30 mouse cellular contexts compared by ENCODE assay signal in the genomic region with DNA sequence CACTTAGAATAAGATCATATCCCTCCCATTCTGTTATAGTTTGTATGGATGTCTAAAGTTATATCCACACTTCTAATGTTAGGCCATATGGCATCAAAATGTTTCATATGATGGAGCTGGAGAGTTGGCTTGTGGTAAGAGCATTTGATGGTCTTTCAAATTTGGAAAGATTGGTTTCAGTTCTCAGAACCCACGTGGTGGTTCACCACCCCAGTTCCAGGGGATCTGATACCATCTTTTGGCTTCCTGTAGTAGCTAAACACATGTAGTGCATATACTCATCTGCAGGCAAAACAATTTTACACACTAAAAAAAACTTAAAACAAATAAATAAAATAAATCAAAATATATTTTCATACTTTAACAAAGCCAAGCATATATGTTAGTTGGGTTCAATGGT. TPM values are rescaled to one million over a fixed set of nuclear protein-coding genes. Genes with fewer than 3 reads are reported as not detected.
DNase-seq lines count a peak whose midpoint lies in the region; ATAC-seq lines count a peak whose summit lies in the region.
"Had no signal": no experiment of that assay in that cellular context is flagged by ENCODE, and none has a peak within 500 bp of the region (broad histone marks: within the 10 kb centered on the region; RNA-seq: fewer than 3 reads in every experiment).

No protein-coding gene starts in this region.

- no peak overlapping the region for H3K4me2 ChIP-seq in heart, embryonic 11.5 days
- H3K4me2 ChIP-seq: embryonic facial prominence, embryonic 13.5 days; forebrain, embryonic 12.5 days; heart, embryonic 13.5 days; hindbrain, embryonic 12.5 days; hindbrain, embryonic 15.5 days had no signal

- H3K4me3 ChIP-seq in heart, embryonic 11.5 days (ENCODE audit: low read depth, low read length): no peak overlapping the region
- H3K4me3 ChIP-seq: embryonic facial prominence, embryonic 10.5 days; embryonic facial prominence, embryonic 13.5 days; erythroblast, embryonic 14.5 days; forebrain, embryonic 12.5 days; gastrocnemius, adult 2 months; heart, embryonic 13.5 days; hindbrain, embryonic 12.5 days; hindbrain, embryonic 15.5 days had no signal

- H3K36me3 ChIP-seq in heart, embryonic 11.5 days (ENCODE audit: control insufficient read depth, insufficient read depth, low read length): no peaks in the 10 kb centered on the region
- H3K36me3 ChIP-seq: embryonic facial prominence, embryonic 10.5 days; embryonic facial prominence, embryonic 13.5 days; forebrain, embryonic 12.5 days; G1E; heart, embryonic 13.5 days; hindbrain, embryonic 12.5 days; hindbrain, embryonic 15.5 days had no signal

- no peak overlapping the region for H3K9ac ChIP-seq in heart, embryonic 11.5 days (ENCODE audit: low read depth, low read length)
- H3K9ac ChIP-seq: embryonic facial prominence, embryonic 13.5 days; forebrain, embryonic 12.5 days; heart, embryonic 13.5 days; hindbrain, embryonic 12.5 days; hindbrain, embryonic 15.5 days had no signal

- H3K9me3 ChIP-seq in heart, embryonic 11.5 days (replicated peaks; ENCODE audit: control insufficient read depth, low read length): no peaks in the 10 kb centered on the region
- H3K9me3 ChIP-seq: embryonic facial prominence, embryonic 10.5 days; embryonic facial prominence, embryonic 13.5 days; forebrain, embryonic 12.5 days; G1E; heart, embryonic 13.5 days; hindbrain, embryonic 12.5 days; hindbrain, embryonic 15.5 days had no signal

- DNase-seq in CD4-positive helper T cell, adult 2 months (ENCODE audit: low read depth, low spot score): peak; percentile 69
- DNase-seq in embryo, embryonic 10 days (ENCODE audit: low spot score): no peak
- no peak for DNase-seq in lung, postnatal 10 days
- DNase-seq: adrenal gland, adult 8-10 months; adrenal gland, postnatal 25 days; cerebellum, adult 11-12 months; cerebellum, adult 8-10 months; cerebellum, postnatal 10 days; cerebellum, postnatal 36 days; gastrocnemius, adult 2 months; gastrocnemius, postnatal 14 days; heart, adult 11 months; heart, postnatal 14 days; kidney, adult 18-20 months; kidney, adult 9 months had no signal

- H3K27ac ChIP-seq in heart, embryonic 11.5 days (ENCODE audit: low read depth, low read length): no peak overlapping the region
- H3K27ac ChIP-seq: embryonic facial prominence, embryonic 10.5 days; embryonic facial prominence, embryonic 13.5 days; forebrain, embryonic 12.5 days; gastrocnemius, adult 2 months; heart, embryonic 13.5 days; hindbrain, embryonic 12.5 days; hindbrain, embryonic 15.5 days had no signal

- 66% methylated on average over 1 of the region's 1 CpGs for WGBS in heart, embryonic 11.5 days (ENCODE audit: insufficient replicate concordance)

- H3K27me3 ChIP-seq in heart, embryonic 11.5 days (ENCODE audit: control insufficient read depth, insufficient read depth, low read length): no peaks in the 10 kb centered on the region
- H3K27me3 ChIP-seq: embryonic facial prominence, embryonic 13.5 days; forebrain, embryonic 12.5 days; heart, embryonic 13.5 days; hindbrain, embryonic 12.5 days; hindbrain, embryonic 15.5 days; Patski had no signal

- no peaks in the 10 kb centered on the region for H3K4me1 ChIP-seq in heart, embryonic 11.5 days (ENCODE audit: control insufficient read depth, insufficient read depth, low read length)
- H3K4me1 ChIP-seq: embryonic facial prominence, embryonic 10.5 days; embryonic facial prominence, embryonic 13.5 days; forebrain, embryonic 12.5 days; heart, embryonic 13.5 days; hindbrain, embryonic 12.5 days; hindbrain, embryonic 15.5 days had no signal

- ATAC-seq in CD4-positive, CD25-positive, alpha-beta regulatory T cell, adult 4 months: peak; percentile 47
- ATAC-seq in common myeloid progenitor, adult 5-6 weeks (replicated peaks; ENCODE audit: low read depth, poor library complexity, severe bottlenecking): 0 out of 2 replicates have a peak, but pooled peaks have one; percentile 22
- peak; percentile 39; the same call in 1 of the 2 replicates for ATAC-seq in megakaryocyte progenitor cell, adult 5-6 weeks (replicated peaks; ENCODE audit: poor library complexity)
- no peak for ATAC-seq in heart, embryonic 11.5 days (replicated peaks; ENCODE audit: insufficient number of reproducible peaks, low FRiP score, low TSS enrichment)
- ATAC-seq: forebrain, embryonic 16.5 days; intestine, embryonic 16.5 days; Patski had no signal

RNA-seq across cellular contexts. Expression of a gene that starts 21.3 kb away (rescaled TPM):
- under 1 TPM; 0.13 to 0.38 TPM for polyA plus RNA-seq in CD4-positive, CD25-positive, alpha-beta regulatory T cell, adult 4 months (2017; shearing (Covaris generic))
- total RNA-seq in common myeloid progenitor, adult 5-6 weeks (2017): 0.53 TPM in 1 of 2 replicates, not detected in the other
- total RNA-seq in megakaryocyte progenitor cell, adult 5-6 weeks (2015): 0.32 TPM in 1 of 2 replicates, not detected in the other
- not detected in 2 replicates for total RNA-seq in megakaryocyte progenitor cell, adult 5-6 weeks (2017)
- 0.07 and 0.31 TPM in 2 replicates for polyA plus RNA-seq in heart, embryonic 11.5 days (2014; fragmentation: Nextera tagmentation; extraction: Ambion mirVana)
- total RNA-seq: adrenal gland, postnatal 25 days had no signal
- polyA plus RNA-seq: erythroblast, embryonic 14.5 days; G1E had no signal

RNA-seq across cellular contexts. Expression of a gene that starts 58.1 kb away (rescaled TPM):
- polyA plus RNA-seq in CD4-positive, CD25-positive, alpha-beta regulatory T cell, adult 4 months (2017; shearing (Covaris generic)): 1 to 10 TPM; 1.5 to 3.5 TPM
- 21.9 and 27.0 TPM in 2 replicates for total RNA-seq in common myeloid progenitor, adult 5-6 weeks (2017)
- total RNA-seq in megakaryocyte progenitor cell, adult 5-6 weeks (2015): 37.3 and 51.3 TPM in 2 replicates
- 22.7 and 25.5 TPM in 2 replicates for total RNA-seq in megakaryocyte progenitor cell, adult 5-6 weeks (2017)
- polyA plus RNA-seq in heart, embryonic 11.5 days (2014; fragmentation: Nextera tagmentation; extraction: Ambion mirVana): 26.9 and 27.7 TPM in 2 replicates
